Mouse (Mus musculus): ENCODE data around the gene Dpp6.
A peak's percentile ranks its signal among the peaks of the same experiment; 100 is the strongest.

The Dpp6 gene

GRCm38 (mm10) chr5:26816975-26817941, at the start of gene Dpp6:
Dpp6 (plus strand) TSS chr5:26817203.
- DNase-seq = peak; percentile 24 to 32

- no peak for DNase-seq
Measured at GRCm38 (mm10) chr5:26783955-26784354, 33.0 kb upstream of the Dpp6 start.

- no peak for DNase-seq
Measured at GRCm38 (mm10) chr5:26795524-26795923, 21.5 kb upstream of the Dpp6 start.

- DNase-seq = no peak
Measured at GRCm38 (mm10) chr5:26835972-26836371, 19.0 kb downstream of the Dpp6 start.

- no peak for DNase-seq
Measured at GRCm38 (mm10) chr5:26841151-26841550, 24.1 kb downstream of the Dpp6 start.

GRCm38 (mm10) chr5:26854746-26855145, 37.7 kb downstream of the Dpp6 start:
- DNase-seq = no peak

- DNase-seq = no peak
Measured at GRCm38 (mm10) chr5:26875449-26875848, 58.4 kb downstream of the Dpp6 start.

GRCm38 (mm10) chr5:26887496-26887895, 70.5 kb downstream of the Dpp6 start:
- DNase-seq = no peak

GRCm38 (mm10) chr5:26888080-26888479, 71.1 kb downstream of the Dpp6 start:
- DNase-seq = no peak

- DNase-seq = peak; percentile 70 to 71
Measured at GRCm38 (mm10) chr5:26894346-26894745, 77.3 kb downstream of the Dpp6 start.

GRCm38 (mm10) chr5:26903786-26904185, 86.8 kb downstream of the Dpp6 start:
- peak; percentile 6 to 16 for DNase-seq

- peak; percentile 36 to 61 for DNase-seq
Measured at GRCm38 (mm10) chr5:26904324-26905041, 87.5 kb downstream of the Dpp6 start.

- DNase-seq = no peak
Measured at GRCm38 (mm10) chr5:26907151-26907550, 90.1 kb downstream of the Dpp6 start.

GRCm38 (mm10) chr5:26908612-26909011, 91.6 kb downstream of the Dpp6 start:
- no peak for DNase-seq

- DNase-seq = no peak
Measured at GRCm38 (mm10) chr5:26910353-26910752, 93.3 kb downstream of the Dpp6 start.

- DNase-seq = no peak
Measured at GRCm38 (mm10) chr5:26911965-26912364, 95.0 kb downstream of the Dpp6 start.

- DNase-seq = no peak
Measured at GRCm38 (mm10) chr5:26918763-26919162, 101.8 kb downstream of the Dpp6 start.

- DNase-seq = no peak
Measured at GRCm38 (mm10) chr5:26924552-26924951, 107.5 kb downstream of the Dpp6 start.

GRCm38 (mm10) chr5:26932413-26933122, 115.6 kb downstream of the Dpp6 start:
- no peak for DNase-seq

GRCm38 (mm10) chr5:26934911-26935310, 117.9 kb downstream of the Dpp6 start:
- DNase-seq = no peak

GRCm38 (mm10) chr5:26941471-26941870, 124.5 kb downstream of the Dpp6 start:
- no peak for DNase-seq

GRCm38 (mm10) chr5:26945169-26945920, 128.3 kb downstream of the Dpp6 start:
- DNase-seq = no peak
